ENCODE assay signal across 7 mouse cellular contexts in the genomic region with DNA sequence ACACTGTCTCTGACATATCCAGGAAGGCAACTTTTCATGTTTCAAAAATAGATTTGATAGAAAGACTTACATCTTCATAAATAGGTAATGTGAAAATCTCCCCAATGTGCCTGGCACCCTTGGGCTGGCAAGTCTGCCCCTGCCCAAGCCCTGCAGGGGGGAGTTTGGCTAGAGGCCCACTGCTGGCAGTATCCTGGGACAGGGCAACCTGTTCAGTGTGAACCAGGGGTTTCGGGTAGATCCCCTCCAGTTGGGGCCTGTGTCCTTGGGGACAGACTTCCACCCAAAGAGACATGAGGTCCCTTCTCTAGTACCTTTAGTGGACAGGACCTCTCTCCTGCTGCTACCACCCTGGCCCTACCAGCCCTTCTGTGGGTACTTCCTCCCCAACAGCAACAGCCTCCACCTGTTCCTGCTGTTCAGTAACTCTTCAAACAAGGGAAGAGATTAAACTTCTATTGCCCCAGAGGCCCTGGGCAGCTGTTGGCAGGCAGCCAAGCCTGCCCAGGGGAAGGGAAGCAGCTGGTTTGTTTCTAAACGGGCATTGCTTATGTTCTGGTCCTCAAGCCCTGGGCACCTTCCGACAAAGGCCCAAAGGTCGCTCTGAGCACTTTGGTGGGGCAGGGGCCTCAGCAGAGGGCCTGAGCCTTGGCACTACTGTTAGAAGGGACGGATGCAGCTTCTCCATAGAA. TPM values are rescaled to one million over a fixed set of nuclear protein-coding genes. Genes with fewer than 3 reads are reported as not detected.
A peak's percentile ranks its signal among the peaks of the same experiment; 100 is the strongest.
DNase-seq lines count a peak whose midpoint lies in the region; ATAC-seq lines count a peak whose summit lies in the region.

No protein-coding gene starts in this region.

- no peaks in the 10 kb centered on the region for H3K9me3 ChIP-seq in forebrain, embryonic 12.5 days
- H3K9me3 ChIP-seq in kidney, embryonic 16.5 days (ENCODE audit: low read length) = no peaks in the 10 kb centered on the region

- peaks cover 11% of the 10 kb centered on the region for H3K4me1 ChIP-seq in forebrain, embryonic 12.5 days
- H3K4me1 ChIP-seq in kidney, embryonic 16.5 days (ENCODE audit: insufficient read depth, low read length) = peaks cover 26% of the 10 kb centered on the region

- H3K27me3 ChIP-seq in forebrain, embryonic 12.5 days = no peaks in the 10 kb centered on the region
- no peaks in the 10 kb centered on the region for H3K27me3 ChIP-seq in kidney, embryonic 16.5 days (ENCODE audit: insufficient read depth, low read length)

- no peak overlapping the region for H3K4me2 ChIP-seq in forebrain, embryonic 12.5 days
- H3K4me2 ChIP-seq in kidney, embryonic 16.5 days (replicated peaks; ENCODE audit: low read depth, low read length) = no peak overlapping the region

- 47% methylated on average over 5 of the region's 5 CpGs for WGBS in forebrain, embryonic 12.5 days
- 38% methylated on average over 5 of the region's 5 CpGs for WGBS in kidney, embryonic 16.5 days

- H3K27ac ChIP-seq in forebrain, embryonic 12.5 days = peak overlapping the region; percentile 64
- H3K27ac ChIP-seq in kidney, embryonic 16.5 days (ENCODE audit: low read length) = peak overlapping the region; percentile 70

- DNase-seq in retina, postnatal 1 day = peak; percentile 86
- no peak for DNase-seq in retina, embryonic 14.5 days (ENCODE audit: low spot score)
- no peak for DNase-seq in thymus, postnatal 4 days

- no peak for ATAC-seq in forebrain, embryonic 12.5 days (ENCODE audit: low FRiP score)
- ATAC-seq in kidney, embryonic 16.5 days (ENCODE audit: low FRiP score, low TSS enrichment) = peak; percentile 64
- ATAC-seq in megakaryocyte, adult 5-6 weeks (ENCODE audit: poor library complexity, severe bottlenecking) = peak; percentile 59
- ATAC-seq in frontal cortex, adult (ENCODE audit: low TSS enrichment) = no peak

- H3K36me3 ChIP-seq in forebrain, embryonic 12.5 days (replicated peaks) = peaks cover 10% of the 10 kb centered on the region
- H3K36me3 ChIP-seq in kidney, embryonic 16.5 days (ENCODE audit: insufficient read depth, low read length) = peaks cover 8% of the 10 kb centered on the region

- H3K4me3 ChIP-seq in forebrain, embryonic 12.5 days (replicated peaks) = no peak overlapping the region
- no peak overlapping the region for H3K4me3 ChIP-seq in kidney, embryonic 16.5 days (ENCODE audit: low read length)

- H3K9ac ChIP-seq in forebrain, embryonic 12.5 days = no peak overlapping the region; the same call in 1 of the 2 replicates
- 0 out of 2 replicates have a peak overlapping the region, but pooled peaks have one; percentile 15 for H3K9ac ChIP-seq in kidney, embryonic 16.5 days (replicated peaks; ENCODE audit: low read length)

RNA-seq across cellular contexts. Expression of a gene that starts 11.2 kb away (rescaled TPM):
- 0.88 and 1.00 TPM in 2 replicates for polyA plus RNA-seq in forebrain, embryonic 12.5 days (2016; fragmentation: Nextera tagmentation; extraction: Ambion mirVana)
- polyA plus RNA-seq in kidney, embryonic 16.5 days (2015; fragmentation: Nextera tagmentation; extraction: Ambion mirVana) = 1.0 and 1.6 TPM in 2 replicates
- total RNA-seq in megakaryocyte, adult 5-6 weeks (2015) = 0.16 and 1.2 TPM in 2 replicates
- 0.59 TPM in 1 of 2 replicates, not detected in the other for total RNA-seq in megakaryocyte, adult 5-6 weeks (2017)

RNA-seq across cellular contexts. Expression of a gene that starts 22.9 kb away (rescaled TPM):
- polyA plus RNA-seq in forebrain, embryonic 12.5 days (2016; fragmentation: Nextera tagmentation; extraction: Ambion mirVana) = 7.7 and 9.2 TPM in 2 replicates
- 10.9 and 14.7 TPM in 2 replicates for polyA plus RNA-seq in kidney, embryonic 16.5 days (2015; fragmentation: Nextera tagmentation; extraction: Ambion mirVana)
- total RNA-seq in megakaryocyte, adult 5-6 weeks (2015) = 36.4 and 40.7 TPM in 2 replicates
- 12.7 and 13.3 TPM in 2 replicates for total RNA-seq in megakaryocyte, adult 5-6 weeks (2017)

RNA-seq across cellular contexts. Expression of a gene that starts 46.6 kb away (rescaled TPM):
- polyA plus RNA-seq in forebrain, embryonic 12.5 days (2016; fragmentation: Nextera tagmentation; extraction: Ambion mirVana) = 3.2 and 3.3 TPM in 2 replicates
- polyA plus RNA-seq in kidney, embryonic 16.5 days (2015; fragmentation: Nextera tagmentation; extraction: Ambion mirVana) = 2.7 and 5.2 TPM in 2 replicates
- total RNA-seq in megakaryocyte, adult 5-6 weeks (2015) = 2.5 and 6.0 TPM in 2 replicates
- total RNA-seq in megakaryocyte, adult 5-6 weeks (2017) = 25.6 and 28.7 TPM in 2 replicates

RNA-seq across cellular contexts. Expression of a gene that starts 49.6 kb away (rescaled TPM):
- polyA plus RNA-seq in forebrain, embryonic 12.5 days (2016; fragmentation: Nextera tagmentation; extraction: Ambion mirVana) = 68.1 and 71.2 TPM in 2 replicates
- 41.3 and 49.3 TPM in 2 replicates for polyA plus RNA-seq in kidney, embryonic 16.5 days (2015; fragmentation: Nextera tagmentation; extraction: Ambion mirVana)
- 10.2 and 16.7 TPM in 2 replicates for total RNA-seq in megakaryocyte, adult 5-6 weeks (2015)
- total RNA-seq in megakaryocyte, adult 5-6 weeks (2017) = 94.0 and 120 TPM in 2 replicates

RNA-seq across cellular contexts. Expression of a gene that starts 58.4 kb away (rescaled TPM):
- 1.6 and 2.0 TPM in 2 replicates for polyA plus RNA-seq in forebrain, embryonic 12.5 days (2016; fragmentation: Nextera tagmentation; extraction: Ambion mirVana)
- 1.4 and 2.0 TPM in 2 replicates for polyA plus RNA-seq in kidney, embryonic 16.5 days (2015; fragmentation: Nextera tagmentation; extraction: Ambion mirVana)
- total RNA-seq in megakaryocyte, adult 5-6 weeks (2015) = 0.39 TPM in 1 of 2 replicates, not detected in the other
- total RNA-seq in megakaryocyte, adult 5-6 weeks (2017) = not detected in 2 replicates

Comparison
In these comparisons a context has a peak if more than half of its experiments do, and no peak if none do; other contexts are left out.
1. ATAC-seq: peak in kidney, embryonic 16.5 days (single experiment) and megakaryocyte, adult 5-6 weeks (single experiment); none in forebrain, embryonic 12.5 days (single experiment) and frontal cortex, adult (single experiment).